Mouse (Mus musculus): Measurements from ENCODE around the gene Med29.

The Med29 gene

GRCm38 (mm10) chr7:28354596-28354995 lies 37.9 kb downstream of the Med29 start:
- no peak for DNase-seq (ENCODE audit: low spot score in 2 of 2)

- no peak for DNase-seq (ENCODE audit: low spot score in 2 of 2)
These were observed 38.4 kb downstream of the Med29 start for GRCm38 (mm10) chr7:28354113-28354581.

- no peak for DNase-seq (ENCODE audit: low spot score in 2 of 2)
These were observed 39.2 kb downstream of the Med29 start for GRCm38 (mm10) chr7:28353267-28353666.

GRCm38 (mm10) chr7:28351676-28352191 lies 40.8 kb downstream of the Med29 start:
- DNase-seq (ENCODE audit: low spot score in 2 of 2), result no peak

GRCm38 (mm10) chr7:28350155-28350883 lies 42.2 kb downstream of the Med29 start, which contains the start of gene Rps16:
Rps16 (plus strand) TSS chr7:28350652.
- peak; percentile 97 for DNase-seq (ENCODE audit: low spot score in 2 of 2)

- no peak for DNase-seq (ENCODE audit: low spot score in 2 of 2)
These were observed 43.9 kb downstream of the Med29 start for GRCm38 (mm10) chr7:28348601-28349000.

- no peak for DNase-seq (ENCODE audit: low spot score in 2 of 2)
These were observed 44.8 kb downstream of the Med29 start for GRCm38 (mm10) chr7:28347746-28348145.

GRCm38 (mm10) chr7:28344637-28345036 lies 47.9 kb downstream of the Med29 start:
- no peak for DNase-seq (ENCODE audit: low spot score in 2 of 2)

- DNase-seq (ENCODE audit: low spot score in 2 of 2), result no peak
These were observed 51.1 kb downstream of the Med29 start for GRCm38 (mm10) chr7:28341381-28341780.

- peak; percentile 62 to 78 for DNase-seq (ENCODE audit: low spot score in 2 of 2)
These were observed 53.1 kb downstream of the Med29 start for GRCm38 (mm10) chr7:28339213-28339917.

GRCm38 (mm10) chr7:28338108-28338998 lies 54.2 kb downstream of the Med29 start, which contains the start of gene Supt5:
Supt5 (minus strand) TSS chr7:28338746.
- peak; percentile 97 to 98 for DNase-seq (ENCODE audit: low spot score in 2 of 2)

All from heart, adult 9 months (tissue).